Mouse (Mus musculus) spleen, adult 12 weeks (tissue): ENCODE data around the gene Hadh.

Source experiments
- DNase-seq: peaks from one replicate; pipeline ENCODE4 v3.0.0; 2022; ENCODE audit warnings: low spot score

The Hadh gene

DNA sequence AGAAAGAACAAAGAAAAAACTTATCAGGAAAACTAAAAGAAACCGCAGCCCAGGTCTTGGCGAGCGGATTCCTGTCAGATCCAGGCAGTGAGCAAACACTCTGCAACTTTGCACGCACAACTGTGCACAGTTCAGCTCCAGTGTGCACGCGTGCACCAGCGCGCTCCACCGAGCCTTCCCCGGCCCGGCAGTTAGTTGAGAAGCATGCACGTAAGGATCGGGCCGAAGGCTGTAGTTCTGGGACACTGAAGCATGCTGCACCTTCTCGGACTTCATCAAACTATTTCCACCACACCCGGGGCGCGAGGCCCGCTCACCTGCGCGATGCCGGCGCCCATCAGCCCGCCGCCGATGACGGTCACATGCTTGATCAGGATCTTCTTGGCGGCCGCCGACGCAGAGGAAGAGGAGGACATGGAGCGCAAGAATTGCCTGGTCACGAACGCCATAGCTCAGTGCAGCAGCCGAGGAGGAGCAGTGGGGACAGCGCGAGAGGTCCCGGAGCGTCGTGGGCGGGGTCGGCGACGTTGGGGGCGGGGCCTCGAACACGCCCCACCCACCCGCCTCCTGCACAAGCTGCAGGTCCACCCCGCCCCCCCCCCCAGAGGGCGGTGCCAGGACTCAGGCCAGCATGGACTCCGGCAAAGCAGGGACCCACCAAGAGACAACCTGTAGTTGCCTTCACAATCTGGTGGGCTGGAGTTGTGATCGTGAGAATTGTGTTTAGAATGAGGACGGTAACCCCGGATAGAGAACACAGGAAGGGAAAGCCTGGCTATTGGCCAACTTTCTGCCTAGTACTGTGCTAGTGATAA is at the start of gene Hadh:
Gene Hadh, minus strand, starts transcription at position 543 of the 815 bp plus-strand sequence.
- DNase-seq: peak; percentile 60

- DNase-seq: peak; percentile 10
Measured at GRCm38 (mm10) chr3:131320184-131320583, 48.3 kb upstream of the Hadh start.

GRCm38 (mm10) chr3:131318211-131318610 is 46.3 kb upstream of the Hadh start:
- DNase-seq: no peak

GRCm38 (mm10) chr3:131317126-131317525 is 45.2 kb upstream of the Hadh start:
- no peak for DNase-seq

GRCm38 (mm10) chr3:131315957-131316510 is 44.1 kb upstream of the Hadh start:
- no peak for DNase-seq

GRCm38 (mm10) chr3:131312340-131312739 is 40.4 kb upstream of the Hadh start:
- DNase-seq: no peak

- DNase-seq: no peak
Measured at GRCm38 (mm10) chr3:131310572-131310971, 38.7 kb upstream of the Hadh start.

GRCm38 (mm10) chr3:131307811-131308210 is 35.9 kb upstream of the Hadh start:
- no peak for DNase-seq

DNA sequence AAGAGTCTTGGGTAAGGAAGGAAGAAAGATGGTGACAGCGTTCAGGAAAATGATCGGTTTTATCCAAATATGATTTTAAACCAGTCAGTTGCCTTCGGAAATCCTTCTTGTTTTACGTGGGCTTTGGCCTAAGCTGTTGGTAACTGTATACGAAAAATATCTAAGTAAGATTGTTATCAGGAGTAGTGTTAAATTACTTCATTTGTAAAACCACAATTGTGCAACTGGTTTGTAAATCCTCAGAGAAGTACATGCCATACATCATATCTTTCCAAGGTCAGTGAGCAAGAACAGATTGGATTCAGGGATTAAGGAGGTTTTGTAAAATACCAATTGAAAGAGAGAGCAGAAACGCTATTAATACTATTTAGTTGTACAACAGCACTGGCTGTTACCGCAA is 34.4 kb upstream of the Hadh start:
- no peak for DNase-seq

GRCm38 (mm10) chr3:131303320-131303714 is 31.4 kb upstream of the Hadh start:
- no peak for DNase-seq

DNA sequence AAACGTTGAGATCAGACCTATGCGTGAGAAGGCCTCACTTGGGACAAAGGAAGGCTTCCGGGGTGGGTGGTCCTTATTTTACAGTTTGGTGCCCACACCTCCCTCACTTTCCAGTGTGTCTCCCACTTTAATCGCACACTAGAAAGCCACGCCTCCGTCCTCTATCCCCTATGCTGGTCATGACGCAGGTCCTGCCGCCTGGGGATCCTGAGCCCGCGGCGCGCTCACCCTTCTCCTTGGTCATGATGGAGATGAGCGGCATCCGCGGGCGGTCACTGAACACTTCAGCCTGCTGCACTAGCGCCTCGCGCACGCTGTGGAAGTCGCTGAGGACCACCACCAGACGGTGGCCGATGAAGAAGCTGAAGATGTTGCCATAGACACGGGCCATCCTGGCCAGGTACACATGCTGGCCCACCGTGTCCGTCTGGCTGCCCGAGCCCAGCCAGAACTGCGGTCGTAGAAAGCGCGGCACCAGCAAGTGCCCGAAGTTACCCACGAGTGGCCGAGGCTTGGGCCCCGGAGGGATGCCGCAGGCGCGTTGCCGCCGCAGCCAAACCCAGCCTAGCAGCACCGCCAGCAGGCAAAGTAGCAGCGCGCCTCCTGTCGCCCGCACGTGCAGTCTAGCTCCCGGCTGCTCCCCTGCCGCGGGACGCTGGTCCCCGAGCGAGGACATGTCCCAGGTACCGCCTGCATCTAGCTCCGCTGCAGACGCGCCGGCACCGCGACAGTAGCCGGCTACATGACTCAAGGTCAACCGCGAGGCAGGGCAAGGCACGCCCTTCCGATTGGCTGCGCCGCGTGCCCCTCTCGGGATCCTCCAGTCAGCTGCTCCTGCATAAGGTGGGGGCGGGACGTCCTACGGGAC is 30.8 kb upstream of the Hadh start, which contains the start of gene Cyp2u1:
Gene Cyp2u1, minus strand, starts transcription at position 776 of the 868 bp plus-strand sequence.
- DNase-seq: peak; percentile 58

DNA sequence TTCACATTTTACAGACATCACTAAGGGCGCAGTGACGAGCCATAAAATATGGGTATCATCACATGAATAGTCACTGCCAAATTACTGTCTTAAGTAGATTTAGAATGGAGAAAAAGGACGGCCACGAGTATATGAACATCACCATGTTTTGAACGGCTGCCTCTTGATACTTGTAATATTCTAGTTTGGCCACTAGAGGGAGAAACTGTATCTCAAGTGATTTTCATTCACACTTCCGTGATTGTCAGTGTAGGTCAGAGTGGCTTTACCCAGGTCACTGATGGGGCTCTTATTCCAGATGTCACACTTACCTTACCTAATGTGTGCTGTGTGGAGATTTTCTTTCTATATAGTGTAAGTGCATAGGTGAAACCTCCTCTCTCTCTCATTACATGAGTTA is 28.0 kb upstream of the Hadh start:
- no peak for DNase-seq

GRCm38 (mm10) chr3:131299078-131299477 is 27.2 kb upstream of the Hadh start:
- DNase-seq: no peak

DNA sequence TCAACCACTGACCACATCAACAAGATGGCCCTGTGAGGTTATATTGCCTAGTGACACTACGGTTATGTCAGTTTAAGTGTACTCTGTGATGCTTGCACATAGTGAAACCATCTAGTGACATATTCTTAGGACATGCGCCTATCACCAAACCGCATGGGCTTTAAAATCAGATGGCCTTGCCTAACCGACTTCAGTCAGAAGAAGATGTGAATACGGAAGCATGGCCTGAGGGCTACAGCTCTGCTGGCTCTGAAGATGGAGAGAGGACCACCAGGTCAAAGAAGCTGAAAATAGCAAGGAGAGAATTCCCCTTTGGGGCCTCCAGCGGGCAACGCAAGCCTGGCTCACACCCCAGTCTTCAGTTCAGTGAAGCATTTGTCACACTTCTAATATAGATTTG is 25.0 kb upstream of the Hadh start:
- DNase-seq: no peak

DNA sequence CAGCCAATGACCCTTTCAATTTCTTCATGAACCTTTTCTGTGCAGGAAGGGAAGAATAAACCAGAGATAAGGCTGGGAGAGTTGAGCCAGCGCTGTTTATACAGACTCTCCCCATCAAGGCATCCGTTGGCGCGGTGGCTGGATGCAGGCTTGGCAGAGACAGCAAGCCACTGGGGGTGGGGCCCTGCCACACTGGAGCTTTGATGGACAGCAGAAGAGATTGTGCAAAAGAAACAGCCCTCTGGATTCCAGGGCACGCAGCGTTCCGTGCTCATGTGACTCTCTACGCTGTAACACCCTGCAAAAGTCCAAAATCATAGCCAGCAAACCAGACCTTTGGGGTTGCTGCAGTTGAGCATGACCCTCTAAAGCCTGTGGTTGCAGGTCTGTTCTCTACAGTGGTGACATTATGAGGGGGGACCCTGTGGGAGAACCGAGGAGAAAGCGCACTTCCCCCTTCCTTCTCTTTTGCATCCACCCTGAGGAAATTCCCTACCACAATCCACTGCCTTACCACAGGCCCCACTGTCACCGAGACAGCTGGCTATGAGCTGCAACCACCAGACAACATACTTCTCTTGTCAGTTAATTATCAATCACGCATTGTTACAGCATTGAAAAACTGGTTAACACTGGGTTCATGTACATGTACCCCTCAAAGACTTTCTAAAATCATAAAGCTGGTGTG is 23.8 kb upstream of the Hadh start:
- DNase-seq: no peak

- DNase-seq: no peak
Measured at GRCm38 (mm10) chr3:131294503-131294902, 22.6 kb upstream of the Hadh start.

DNA sequence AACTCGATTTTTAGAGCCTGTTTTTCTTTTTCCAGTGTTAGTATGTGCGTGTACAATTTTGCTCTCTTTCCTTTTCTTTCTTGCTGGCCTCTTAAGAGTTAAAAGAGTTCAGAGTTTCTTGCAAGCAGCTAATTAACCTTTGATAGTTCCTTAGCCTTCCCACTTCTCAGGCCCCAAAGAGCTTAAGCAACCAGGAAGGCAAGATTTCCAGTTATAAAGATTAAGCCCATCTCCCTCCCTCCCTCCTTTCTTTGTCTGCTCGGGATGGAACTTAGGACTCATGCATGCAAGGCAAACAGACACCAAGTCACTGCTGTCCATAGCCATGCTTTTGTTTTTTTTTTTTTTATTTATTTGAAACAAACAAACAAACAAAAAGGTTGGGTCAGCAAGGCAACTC is 21.1 kb upstream of the Hadh start:
- DNase-seq: no peak

- DNase-seq: no peak
Measured at GRCm38 (mm10) chr3:131292349-131292748, 20.4 kb upstream of the Hadh start.

- DNase-seq: no peak
Measured at GRCm38 (mm10) chr3:131291890-131292289, 20.0 kb upstream of the Hadh start.

DNA sequence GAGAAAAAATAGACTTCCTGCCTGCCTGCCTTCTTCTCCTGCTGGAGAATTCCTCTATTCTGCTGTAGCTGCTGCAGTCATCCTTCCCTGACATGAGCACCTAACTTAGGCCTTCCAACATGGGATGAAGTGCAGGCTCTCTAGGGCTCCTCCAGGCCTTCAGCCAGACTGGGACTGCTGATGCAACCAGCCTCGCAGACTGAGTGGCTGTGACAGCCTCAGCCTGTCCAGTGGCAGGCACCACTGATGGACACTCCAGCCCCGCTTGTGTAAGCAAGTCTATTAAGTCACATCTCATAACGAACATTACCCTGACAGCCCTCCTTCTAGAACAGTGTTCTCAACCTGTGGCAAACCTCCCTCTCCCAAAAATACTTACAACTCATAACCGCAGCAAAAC is 2.2 kb upstream of the Hadh start:
- DNase-seq: no peak

DNA sequence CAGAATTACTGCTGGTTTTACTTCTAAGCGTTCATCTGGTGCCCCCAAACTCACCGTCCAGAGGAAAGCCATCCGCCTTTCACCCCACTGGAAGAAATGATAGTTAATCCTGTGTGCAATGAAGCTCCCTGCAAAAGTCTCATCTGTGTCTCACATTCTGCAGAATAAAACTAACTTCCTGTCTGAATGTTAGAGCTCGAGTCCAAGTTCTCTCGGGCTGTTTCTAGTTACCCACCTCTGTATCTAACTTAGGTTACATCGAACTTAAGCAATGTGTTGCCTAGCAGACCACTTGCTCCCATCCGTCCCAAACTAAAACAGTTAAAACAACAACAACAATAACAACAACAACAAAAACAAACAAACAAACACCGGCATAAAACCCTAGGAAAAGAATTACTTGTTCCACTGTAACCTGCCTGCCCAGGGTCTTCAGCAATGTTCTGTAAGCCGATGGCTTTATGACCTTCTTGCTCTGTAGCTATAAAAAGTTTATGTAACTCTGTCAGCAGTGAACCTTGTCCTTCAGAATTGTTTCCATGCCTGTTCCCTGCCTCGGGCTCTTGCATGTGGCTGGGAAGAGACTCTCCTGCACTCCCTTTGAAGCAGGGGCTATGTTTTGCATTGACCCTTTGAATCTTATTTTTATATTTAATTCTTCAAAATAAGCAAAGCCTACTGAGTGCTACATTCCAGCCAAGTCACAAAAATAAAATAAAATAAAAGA is 636 bp upstream of the Hadh start:
- DNase-seq: no peak
